Mouse (Mus musculus) bone marrow, adult 2 months (tissue): ENCODE measurements around the gene Ccdc107. TPM values are rescaled to one million over a fixed set of nuclear protein-coding genes. Genes with fewer than 3 reads are reported as not detected.

Source experiments
- H3K27ac ChIP-seq: fragments of 200-500 bp; 2 replicates; pipeline ENCODE4 v1.5.1; 2012; ENCODE audit warnings: low read depth, mild to moderate bottlenecking, control low read depth, inconsistent platforms, low read length; ENCODE audit not compliant: control insufficient read depth, poor library complexity, insufficient read depth
- H3K4me1 ChIP-seq: fragments of 200-500 bp; 2 replicates; pipeline ENCODE4 v1.6.1; 2011; ENCODE audit warnings: low read length; ENCODE audit not compliant: control insufficient read depth, insufficient read depth
- H3K4me3 ChIP-seq: fragments of 200-500 bp; replicated peaks from 2 replicates; pipeline ENCODE3; 2011; ENCODE audit warnings: mild to moderate bottlenecking, low read depth, low read length, control low read depth; ENCODE audit not compliant: control insufficient read depth
- CTCF ChIP-seq: fragments of 200-500 bp; IDR thresholded peaks from 2 replicates; pipeline ENCODE4 v1.5.1; 2011; ENCODE audit warnings: low read length, control low read depth; ENCODE audit not compliant: control insufficient read depth, insufficient read depth
- POLR2A ChIP-seq: fragments of 200-500 bp; IDR thresholded peaks from 2 replicates; pipeline ENCODE4 v1.6.1; 2011; ENCODE audit warnings: low read depth, mild to moderate bottlenecking, control low read depth, low read length, borderline replicate concordance; ENCODE audit not compliant: control insufficient read depth
- WGBS: fragments of 180-500 bp; shearing (Covaris S2); methylation state at CpG from one replicate; pipeline ENCODE4 v1.1.7; 2018; 5-methylcytosine and 5-hydroxymethylcytosine counted together
- polyA plus RNA-seq: library from polyadenylated mRNA; stranded (reverse); fragments of >200 nt; gene quantifications from 2 replicates; pipeline ENCODE4 v1.2.4, GENCODE M21; 2011; ENCODE audit warnings: low replicate concordance; ENCODE audit not compliant: missing spikeins, insufficient read depth, insufficient read length

Ccdc107 gene
- polyA plus RNA-seq, 1 experiment, result 76.5 TPM

DNA sequence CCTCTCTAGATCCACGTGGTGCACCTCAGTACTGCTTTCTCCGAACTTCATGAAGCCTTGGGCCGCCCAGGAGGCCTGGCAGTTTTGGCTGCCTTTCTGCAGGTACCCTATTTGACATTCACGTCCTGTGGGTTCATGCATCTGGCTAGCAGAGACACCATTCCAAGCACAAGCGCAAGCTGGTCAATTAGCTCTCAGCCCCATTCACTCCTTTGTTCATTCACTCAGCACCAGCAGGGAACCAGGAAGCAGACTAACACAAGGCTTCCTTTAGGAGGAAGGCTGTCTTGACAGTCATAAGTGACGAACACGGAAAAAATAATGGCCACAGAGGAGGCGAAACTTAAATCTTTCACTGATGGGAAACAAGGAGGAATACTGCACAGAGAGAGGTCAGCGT is 16.4 kb downstream of the Ccdc107 start:
- Histone ChIP-seq H3K27ac (peak overlapping the region; percentile 11), H3K4me3 (peak overlapping the region; percentile 74), H3K4me1 (no peaks in the 10 kb centered on the region; the same call in 1 of the 2 replicates)
- no peak for TF ChIP-seq CTCF
- no peak for TF ChIP-seq POLR2A
- 6% methylated on average over 9 of the region's 9 CpGs for WGBS

DNA sequence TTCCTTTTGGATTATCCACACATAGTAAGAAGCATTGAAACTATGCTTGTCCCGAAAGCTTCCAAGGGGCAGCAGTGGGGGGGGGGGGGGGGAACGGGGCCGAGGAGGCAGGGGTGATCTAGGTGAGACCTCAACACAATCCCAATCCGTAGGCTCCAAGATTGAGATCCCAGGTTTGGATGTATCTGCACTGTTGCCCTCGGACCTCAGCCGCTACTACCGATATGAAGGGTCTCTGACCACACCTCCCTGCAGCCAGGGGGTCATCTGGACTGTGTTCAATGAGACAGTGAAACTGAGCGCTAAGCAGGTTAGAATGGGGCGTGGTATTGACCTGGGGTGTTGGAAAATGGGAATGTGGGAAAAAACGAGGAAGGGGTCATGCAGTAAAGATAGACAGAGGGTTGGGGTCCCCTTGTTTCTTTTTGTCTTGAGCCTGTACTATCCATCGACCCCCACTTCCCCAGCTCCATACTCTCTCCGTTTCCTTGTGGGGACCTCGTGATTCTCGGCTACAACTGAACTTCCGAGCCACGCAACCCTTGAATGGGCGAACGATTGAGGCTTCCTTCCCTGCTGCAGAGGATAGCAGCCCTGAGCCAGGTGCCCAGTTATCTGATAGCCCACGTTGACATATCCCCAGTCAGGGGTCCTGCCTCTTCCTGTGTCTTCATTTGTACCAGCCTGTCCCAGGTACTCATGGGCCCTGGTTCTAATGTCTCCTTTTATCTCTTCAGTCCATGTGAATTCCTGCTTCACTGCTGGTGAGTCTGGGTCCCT is 19.2 kb downstream of the Ccdc107 start:
- WGBS, result 81% methylated on average over 19 of the region's 19 CpGs
- TF ChIP-seq CTCF, result no peak
- no peak for TF ChIP-seq POLR2A
- no peak overlapping the region for H3K27ac ChIP-seq
- H3K4me3 ChIP-seq, result no peak overlapping the region
- no peaks in the 10 kb centered on the region; the same call in 1 of the 2 replicates for H3K4me1 ChIP-seq

DNA sequence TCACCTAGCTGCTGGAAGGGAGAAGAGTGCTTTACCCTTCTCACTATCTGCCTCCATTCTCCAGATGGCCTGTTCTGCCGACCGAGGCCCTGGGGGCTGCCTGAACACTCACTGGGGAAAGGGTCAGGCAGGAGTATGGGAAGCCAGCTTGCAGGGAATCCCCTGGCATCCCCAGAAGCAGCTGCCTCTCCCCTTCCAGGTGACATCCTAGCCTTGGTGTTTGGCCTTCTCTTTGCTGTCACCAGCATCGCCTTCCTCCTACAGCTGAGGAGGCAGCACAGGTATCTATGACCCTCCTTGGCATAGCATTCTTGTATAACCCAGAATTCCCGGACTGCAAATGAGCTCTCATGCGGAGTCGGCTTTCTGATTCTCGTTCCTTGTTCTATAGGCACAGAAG is 20.0 kb downstream of the Ccdc107 start:
- Histone ChIP-seq H3K4me3 (no peak overlapping the region), H3K4me1 (no peaks in the 10 kb centered on the region; the same call in 1 of the 2 replicates), H3K27ac (no peak overlapping the region)
- TF ChIP-seq POLR2A (no peak), CTCF (no peak)
- WGBS, result 86% methylated on average over 7 of the region's 7 CpGs

DNA sequence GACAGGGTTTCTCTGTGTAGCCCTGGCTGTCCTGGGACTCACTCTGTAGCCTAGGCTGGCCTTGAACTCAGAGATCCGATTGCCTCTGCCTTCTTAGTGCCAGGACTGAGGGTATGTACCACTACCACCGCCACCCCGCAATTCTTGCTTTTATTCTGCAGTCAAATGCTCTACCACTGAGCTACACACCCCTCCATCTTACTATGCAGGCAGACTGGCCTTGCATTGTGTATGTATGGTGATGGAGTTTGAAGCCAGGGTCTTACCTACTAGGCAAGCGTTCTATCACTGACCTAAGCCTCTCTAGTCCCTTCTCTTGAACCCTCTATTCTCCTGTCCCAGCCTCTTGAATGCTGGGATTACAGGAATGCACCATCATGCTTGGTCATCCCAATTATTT is 20.6 kb downstream of the Ccdc107 start:
- no peaks in the 10 kb centered on the region; the same call in 1 of the 2 replicates for H3K4me1 ChIP-seq
- WGBS, result 87% methylated on average over 4 of the region's 4 CpGs
- H3K4me3 ChIP-seq, result no peak overlapping the region
- TF ChIP-seq POLR2A (no peak), CTCF (no peak)
- H3K27ac ChIP-seq, result no peak overlapping the region

DNA sequence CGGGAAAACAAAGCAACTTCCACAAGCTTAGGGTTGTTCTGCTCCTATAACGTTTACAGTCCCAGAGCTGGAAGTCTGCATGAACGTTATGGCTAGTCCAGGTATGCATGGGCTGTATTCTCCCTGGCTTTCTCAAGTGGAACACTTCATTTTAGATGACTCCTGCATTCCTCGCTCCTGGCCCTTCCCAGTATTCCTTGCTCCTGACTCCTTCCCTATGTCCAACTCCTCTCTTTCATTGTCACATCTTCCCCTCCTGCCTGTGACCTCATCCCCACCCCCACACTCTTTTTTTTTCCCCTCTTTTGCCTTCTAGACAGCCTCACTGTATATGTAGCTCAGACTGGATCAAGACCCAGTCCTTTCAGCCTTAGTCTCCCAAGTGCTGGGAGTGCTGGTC is 21.1 kb downstream of the Ccdc107 start:
- Histone ChIP-seq H3K4me1 (no peaks in the 10 kb centered on the region; the same call in 1 of the 2 replicates), H3K27ac (no peak overlapping the region), H3K4me3 (no peak overlapping the region)
- 77% methylated on average over 4 of the region's 4 CpGs for WGBS
- TF ChIP-seq CTCF, result no peak
- TF ChIP-seq POLR2A, result no peak

DNA sequence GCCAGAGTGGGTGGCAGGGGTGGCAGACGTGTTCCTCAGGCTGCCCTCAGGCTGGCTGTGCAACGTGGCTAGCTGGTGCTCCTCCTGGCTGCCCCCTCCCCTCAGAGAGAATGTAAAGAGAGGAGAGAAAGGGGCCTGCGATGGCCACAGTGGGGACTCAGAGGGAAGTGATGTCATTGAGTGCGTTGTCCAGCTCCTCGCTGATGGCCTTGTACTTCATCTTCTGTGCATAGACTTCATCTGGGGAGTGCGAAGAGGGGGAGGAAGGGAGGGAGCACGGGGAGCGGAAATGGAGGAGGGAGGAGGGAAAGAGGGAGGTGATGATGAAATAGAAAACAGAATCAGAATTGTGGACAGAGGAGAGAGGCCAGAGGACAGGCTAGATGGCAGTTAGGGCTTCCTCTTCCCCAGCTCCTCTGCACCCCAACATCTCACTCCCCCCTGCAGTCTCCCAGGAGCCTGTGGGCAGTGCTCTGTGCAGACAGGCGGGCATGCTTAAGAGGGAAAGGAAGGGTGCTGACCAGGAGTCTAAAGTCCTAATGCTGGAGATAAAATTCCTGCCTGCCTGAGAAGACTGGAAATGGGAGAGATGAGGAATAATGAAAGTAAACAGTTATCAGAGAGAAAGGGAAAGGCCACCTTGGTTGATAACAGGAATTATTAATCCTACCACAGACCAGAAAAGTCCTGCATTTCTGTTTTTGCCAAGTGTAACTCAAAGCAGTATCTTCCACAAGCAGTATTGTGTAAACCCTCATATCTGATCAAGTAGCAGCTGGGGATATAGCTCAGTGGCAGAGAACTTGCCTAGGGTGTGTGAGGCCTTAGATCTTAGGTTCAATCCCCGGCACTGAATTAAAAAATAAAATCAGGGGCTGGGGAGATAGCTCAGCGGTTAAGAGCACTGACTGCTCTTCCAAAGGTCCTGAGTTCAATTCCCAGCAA is 23.3 kb downstream of the Ccdc107 start:
- TF ChIP-seq CTCF, result no peak
- no peak for TF ChIP-seq POLR2A
- 26% methylated on average over 11 of the region's 11 CpGs for WGBS
- H3K4me3 ChIP-seq, result no peak overlapping the region
- no peaks in the 10 kb centered on the region for H3K4me1 ChIP-seq
- H3K27ac ChIP-seq, result no peak overlapping the region

DNA sequence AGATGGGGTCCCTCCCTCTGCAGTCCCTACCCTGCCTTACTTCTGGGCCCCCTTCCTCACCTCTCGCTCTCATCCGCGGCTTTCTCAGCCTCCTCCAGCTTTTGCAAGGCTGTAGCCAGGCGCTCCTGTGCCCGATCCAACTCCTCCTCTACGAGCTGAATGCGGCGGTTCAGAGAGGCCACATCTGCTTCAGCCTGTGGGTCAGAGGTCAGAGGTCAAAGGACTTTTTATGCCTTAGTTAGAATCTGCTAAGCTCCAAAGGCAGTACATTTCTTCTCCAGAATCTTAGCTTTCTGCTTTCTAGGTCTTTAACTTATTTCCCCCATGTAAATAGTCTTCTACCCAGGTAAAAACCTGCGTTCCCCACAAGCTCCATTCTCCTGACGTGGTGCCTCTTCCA is 26.9 kb downstream of the Ccdc107 start:
- TF ChIP-seq CTCF (no peak), POLR2A (no peak)
- Histone ChIP-seq H3K27ac (no peak overlapping the region), H3K4me1 (no peaks in the 10 kb centered on the region), H3K4me3 (no peak overlapping the region)
- 84% methylated on average over 10 of the region's 10 CpGs for WGBS

DNA sequence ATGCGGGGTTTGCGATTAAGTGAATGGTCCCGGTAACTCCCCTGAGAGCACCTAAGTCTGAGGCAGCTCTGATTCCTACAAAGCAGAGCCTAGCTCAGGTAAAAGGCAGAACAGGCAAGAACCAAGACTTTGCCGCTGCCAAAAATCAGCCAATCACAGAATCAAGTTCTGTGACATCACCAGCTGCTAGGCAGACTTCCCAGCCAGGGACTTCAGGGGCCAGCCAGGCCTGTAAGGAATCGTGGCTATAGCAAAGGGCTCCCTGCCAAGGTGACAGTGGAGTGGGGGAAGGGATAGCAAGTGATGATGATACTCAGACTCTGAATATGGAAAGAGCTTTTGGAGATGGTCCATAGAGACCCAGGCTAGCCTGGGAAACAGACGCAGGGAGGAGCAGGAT is 27.3 kb downstream of the Ccdc107 start:
- H3K27ac ChIP-seq, result no peak overlapping the region
- WGBS, result 28% methylated on average over 6 of the region's 6 CpGs
- H3K4me3 ChIP-seq, result no peak overlapping the region
- TF ChIP-seq CTCF, result no peak
- TF ChIP-seq POLR2A, result no peak
- H3K4me1 ChIP-seq, result no peaks in the 10 kb centered on the region
